In the genomic region with DNA sequence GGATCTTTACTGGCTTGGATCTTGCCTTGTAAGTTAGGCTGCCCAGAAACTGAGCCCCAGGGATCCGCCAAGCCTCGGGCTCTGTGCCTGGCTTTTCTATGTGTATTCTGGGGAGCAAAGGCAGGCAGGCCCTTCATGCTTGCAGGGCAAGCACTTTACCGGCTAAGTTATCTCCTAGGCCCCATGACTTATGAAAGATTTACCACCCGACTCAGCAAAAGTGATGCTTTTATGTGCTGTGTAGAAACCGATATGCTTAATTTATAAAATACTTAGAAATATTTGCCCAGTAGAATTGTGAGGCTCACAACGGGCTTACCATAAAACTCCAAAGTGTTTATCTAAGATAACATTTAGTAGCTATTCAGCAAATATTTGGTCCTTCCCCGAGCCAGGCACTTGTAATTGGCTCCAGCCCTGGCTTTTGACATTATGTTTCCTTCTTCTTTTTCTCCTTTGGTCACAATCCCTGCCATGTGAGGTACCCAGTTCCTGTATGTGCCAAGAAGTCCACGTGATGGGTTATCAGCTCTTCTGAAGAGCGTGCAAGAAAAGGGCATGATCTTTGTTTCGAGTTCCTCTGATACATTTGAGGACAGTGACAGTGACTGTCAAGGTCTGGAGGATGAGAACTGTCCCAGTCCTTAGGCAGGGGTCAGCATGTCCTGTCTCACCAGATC, we compare ENCODE assay signal across 13 mouse cellular contexts. TPM values are rescaled to one million over a fixed set of nuclear protein-coding genes. Genes with fewer than 3 reads are reported as not detected.
A peak's percentile ranks its signal among the peaks of the same experiment; 100 is the strongest.
DNase-seq lines count a peak whose midpoint lies in the region; ATAC-seq lines count a peak whose summit lies in the region.
"Had no signal": no experiment of that assay in that cellular context is flagged by ENCODE, and none has a peak within 500 bp of the region (broad histone marks: within the 10 kb centered on the region; RNA-seq: fewer than 3 reads in every experiment).

No protein-coding gene starts in this region.

- H3K4me1 ChIP-seq in midbrain, embryonic 13.5 days (replicated peaks) = no peaks in the 10 kb centered on the region
- H3K4me1 ChIP-seq: neural tube, embryonic 12.5 days had no signal

- H3K9ac ChIP-seq in midbrain, embryonic 13.5 days (replicated peaks) = no peak overlapping the region
- H3K9ac ChIP-seq: liver, embryonic 13.5 days; neural tube, embryonic 12.5 days had no signal

- H3K27me3 ChIP-seq in midbrain, embryonic 13.5 days = no peaks in the 10 kb centered on the region
- H3K27me3 ChIP-seq: CH12.LX; liver, embryonic 13.5 days; neural tube, embryonic 12.5 days had no signal

- H3K36me3 ChIP-seq in midbrain, embryonic 13.5 days = no peaks in the 10 kb centered on the region
- H3K36me3 ChIP-seq: liver, embryonic 13.5 days; neural tube, embryonic 12.5 days had no signal

- peak; percentile 71 to 72 for ATAC-seq in hematopoietic stem cell, adult 5-6 weeks (replicated peaks in 1 of 2; ENCODE audit: insufficient read depth in 1 of 2, low FRiP score in 2 of 2, low TSS enrichment in 1 of 2, low read depth in 1 of 2, poor library complexity in 2 of 2, severe bottlenecking in 2 of 2)
- peak; percentile 93 for ATAC-seq in megakaryocyte, adult 5-6 weeks (ENCODE audit: poor library complexity, severe bottlenecking)
- no peak for ATAC-seq in midbrain, embryonic 13.5 days

- intact Hi-C loops in heart, postnatal 25 days (cut with DNase I) = no loop called here
- intact Hi-C loops in left cerebral cortex, postnatal 4 days (cut with DNase I) = no loop called here

- peaks cover 5% of the 10 kb centered on the region; the same call in 1 of the 2 replicates for H3K9me3 ChIP-seq in midbrain, embryonic 13.5 days
- H3K9me3 ChIP-seq: neural tube, embryonic 12.5 days had no signal

- H3K27ac ChIP-seq in midbrain, embryonic 13.5 days = no peak overlapping the region
- H3K27ac ChIP-seq: liver, embryonic 13.5 days; neural tube, embryonic 12.5 days had no signal

- no peak overlapping the region for H3K4me3 ChIP-seq in midbrain, embryonic 13.5 days (replicated peaks)
- H3K4me3 ChIP-seq: liver, embryonic 13.5 days; neural tube, embryonic 12.5 days had no signal

- H3K4me2 ChIP-seq in midbrain, embryonic 13.5 days (replicated peaks) = no peak overlapping the region
- H3K4me2 ChIP-seq: liver, embryonic 13.5 days; neural tube, embryonic 12.5 days had no signal

- WGBS in midbrain, embryonic 13.5 days = 89% methylated on average over 10 of the region's 10 CpGs

- DNase-seq in heart, adult 18-20 months = peak; percentile 71 to 82
- no peak for DNase-seq in heart, postnatal 25 days (ENCODE audit: low spot score)
- peak; percentile 37 for DNase-seq in adrenal gland, postnatal 10 days
- DNase-seq in left cerebral cortex, postnatal 4 days = no peak
- DNase-seq in B cell, adult 2 months = no peak
- DNase-seq: embryo, embryonic 11 days; kidney, postnatal 14 days; liver, embryonic 13.5 days had no signal

RNA-seq across cellular contexts. Expression of gene Bri3, which starts 3.8 kb away (rescaled TPM):
- 100 to 1,000 TPM; 149 to 160 TPM for total RNA-seq in heart, adult 18-20 months (2021)
- total RNA-seq in heart, postnatal 25 days (2021) = 100 to 1,000 TPM; 114 to 130 TPM
- 100 to 1,000 TPM; 116 to 124 TPM for total RNA-seq in adrenal gland, postnatal 10 days (2021)
- total RNA-seq in hematopoietic stem cell, adult 5-6 weeks (2017) = 15.3 and 26.8 TPM in 2 replicates
- 86.8 and 91.0 TPM in 2 replicates for total RNA-seq in megakaryocyte, adult 5-6 weeks (2015)
- total RNA-seq in megakaryocyte, adult 5-6 weeks (2017) = 20.1 and 33.8 TPM in 2 replicates
- polyA plus RNA-seq in midbrain, embryonic 13.5 days (2015; fragmentation: Nextera tagmentation; extraction: Ambion mirVana) = 133 and 137 TPM in 2 replicates
- 10 to 100 TPM; 68.9 to 72.5 TPM for total RNA-seq in left cerebral cortex, postnatal 4 days (2021)

RNA-seq across cellular contexts. Expression of gene Tecpr1, which starts 24.6 kb away (rescaled TPM):
- total RNA-seq in heart, adult 18-20 months (2021) = 10 to 100 TPM; 27.1 to 27.3 TPM
- total RNA-seq in heart, postnatal 25 days (2021) = 10 to 100 TPM; 23.0 to 24.9 TPM
- 10 to 100 TPM; 56.9 to 67.2 TPM for total RNA-seq in adrenal gland, postnatal 10 days (2021)
- total RNA-seq in hematopoietic stem cell, adult 5-6 weeks (2017) = 13.3 and 23.4 TPM in 2 replicates
- 6.0 and 9.8 TPM in 2 replicates for total RNA-seq in megakaryocyte, adult 5-6 weeks (2015)
- 8.0 and 13.0 TPM in 2 replicates for total RNA-seq in megakaryocyte, adult 5-6 weeks (2017)
- 42.8 and 44.8 TPM in 2 replicates for polyA plus RNA-seq in midbrain, embryonic 13.5 days (2015; fragmentation: Nextera tagmentation; extraction: Ambion mirVana)
- total RNA-seq in left cerebral cortex, postnatal 4 days (2021) = 10 to 100 TPM; 72.6 to 83.1 TPM

RNA-seq across cellular contexts. Expression of gene Bhlha15, which starts 58.0 kb away (rescaled TPM):
- total RNA-seq in heart, adult 18-20 months (2021) = under 1 TPM in 1 of 2 experiments, not detected in 1; 0.07 TPM
- not detected for total RNA-seq in heart, postnatal 25 days (2021)
- under 1 TPM; 0.66 to 0.97 TPM for total RNA-seq in adrenal gland, postnatal 10 days (2021)
- total RNA-seq in hematopoietic stem cell, adult 5-6 weeks (2017) = 0.10 and 0.25 TPM in 2 replicates
- total RNA-seq in megakaryocyte, adult 5-6 weeks (2015) = 0.07 and 0.16 TPM in 2 replicates
- total RNA-seq in megakaryocyte, adult 5-6 weeks (2017) = 0.07 TPM in 1 of 2 replicates, not detected in the other
- polyA plus RNA-seq in midbrain, embryonic 13.5 days (2015; fragmentation: Nextera tagmentation; extraction: Ambion mirVana) = 0.13 and 0.14 TPM in 2 replicates
- total RNA-seq in left cerebral cortex, postnatal 4 days (2021) = under 1 TPM; 0.38 to 0.42 TPM

Comparison
In these comparisons a context has a peak if more than half of its experiments do, and no peak if none do; other contexts are left out.
1. DNase-seq: peak in heart, adult 18-20 months (2 of 2) and adrenal gland, postnatal 10 days (single experiment); none in heart, postnatal 25 days (single experiment), left cerebral cortex, postnatal 4 days (single experiment) and B cell, adult 2 months (0 of 2).